Mouse (Mus musculus): ENCODE results near the gene Usp13.

DNA sequence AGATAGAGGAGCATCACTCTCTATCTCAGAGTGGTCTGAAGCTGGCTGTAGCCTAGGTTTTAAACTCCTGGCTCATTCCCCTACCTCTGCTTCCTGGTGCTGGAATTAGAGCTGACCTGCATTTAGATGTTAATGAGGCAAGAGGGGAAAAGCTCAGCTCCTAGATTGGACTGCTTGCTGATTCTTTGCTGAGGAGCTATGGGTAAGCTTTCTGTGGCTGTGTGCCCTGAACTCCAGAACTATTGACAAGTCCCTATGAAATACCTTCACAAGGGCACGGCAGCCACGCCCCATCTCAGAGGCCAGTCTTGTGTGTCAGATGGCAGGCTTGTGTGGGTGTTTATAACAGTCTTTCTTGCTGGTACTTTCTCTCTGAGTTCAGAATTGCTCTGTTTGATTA lies 16.5 kb downstream of the Usp13 start:
- TF ChIP-seq TAL1 (IDR thresholded peaks at IDR 0.05; ENCODE audit: low read length) (no peak), GATA1 (IDR thresholded peaks at IDR 0.05; ENCODE audit: low read length) (no peak)

All from erythroblast, embryonic 14.5 days (primary cell).